1 mouse cellular context compared by ENCODE assay signal in genomic region chr1:189921818-189922592, GRCm38 (mm10).
TF ChIP-seq lines count a peak whose summit lies in the region.

Smyd2 (minus strand) TSS chr1:189922363.

TF ChIP-seq in CH12.LX, 34 proteins besides CTCF, POLR2A, EP300 and RAD21 (continued from another document):
- peak; percentile 85 for TF ChIP-seq MXI1 (IDR thresholded peaks at IDR 0.05; ENCODE audit: low read depth, low read length)
- TF ChIP-seq ZC3H11A (IDR thresholded peaks at IDR 0.05; ENCODE audit: low read depth, low read length) = no peak
- TF ChIP-seq SIN3A (IDR thresholded peaks at IDR 0.05; ENCODE audit: low read length) = no peak; the same call in 1 of the 2 replicates
- TF ChIP-seq E2F4 (IDR thresholded peaks at IDR 0.05; ENCODE audit: insufficient replicate concordance, low read depth, low read length) = no peak
- no peak for TF ChIP-seq JUN (IDR thresholded peaks at IDR 0.05; ENCODE audit: insufficient read depth, low read depth, low read length)
- TF ChIP-seq HCFC1 (IDR thresholded peaks at IDR 0.05; ENCODE audit: low read depth, low read length) = no peak
- TF ChIP-seq NRF1 (IDR thresholded peaks at IDR 0.05; ENCODE audit: low read depth, low read length) = peak; percentile 83
